Mouse (Mus musculus) spleen, embryonic (tissue): ENCODE measurements around the gene Fam207a.

Experiments used
- CTCF ChIA-PET: fragments of 350-600 bp; sonication (Branson Sonifier 250); formaldehyde crosslinking; loops from one replicate; lab custom pipeline; 2022; lab: Charles Lee

Fam207a gene

GRCm38 (mm10) chr10:77515385-77516348, at the start of gene Fam207a:
TSS of gene Fam207a (minus strand) at chr10:77515785.
- CTCF ChIA-PET = interaction anchor here (0.9 to 1.2 kb wide), 2 partner anchors 54 to 257 kb away, joined by 3 read pairs; partner anchors contain the start of gene Pofut2

- CTCF ChIA-PET = interaction anchor here (1.1 kb wide), 1 partner anchor 51 kb away, joined by 3 read pairs; no protein-coding TSS in a partner anchor
Measured at GRCm38 (mm10) chr10:77565005-77565404, 49.4 kb upstream of the Fam207a start.

GRCm38 (mm10) chr10:77561508-77561907, 45.9 kb upstream of the Fam207a start:
- CTCF ChIA-PET = interaction anchor here (0.6 kb wide), 1 partner anchor 32 kb away, joined by 4 read pairs; the partner anchor contains the start of gene Itgb2

DNA sequence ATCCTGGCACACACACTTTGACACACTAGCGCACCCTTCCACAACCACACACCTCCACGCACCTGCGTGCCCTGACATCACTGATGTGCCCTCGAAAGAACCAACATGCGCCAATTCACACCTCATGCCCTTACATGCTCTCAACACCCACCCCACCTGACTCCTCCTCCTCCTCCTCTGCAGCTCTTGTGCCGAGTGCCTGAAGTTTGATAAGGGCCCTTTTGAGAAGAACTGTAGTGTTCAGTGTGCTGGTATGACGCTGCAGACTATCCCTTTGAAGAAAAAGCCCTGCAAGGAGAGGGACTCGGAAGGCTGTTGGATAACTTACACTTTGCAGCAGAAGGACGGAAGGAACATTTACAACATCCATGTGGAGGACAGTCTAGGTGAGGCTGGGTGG, 45.2 kb upstream of the Fam207a start:
- CTCF ChIA-PET = interaction anchor here (0.6 kb wide), 1 partner anchor 31 kb away, joined by 4 read pairs; the partner anchor contains the start of gene Itgb2

- CTCF ChIA-PET = no interaction called here
Measured at GRCm38 (mm10) chr10:77560090-77560489, 44.5 kb upstream of the Fam207a start.

DNA sequence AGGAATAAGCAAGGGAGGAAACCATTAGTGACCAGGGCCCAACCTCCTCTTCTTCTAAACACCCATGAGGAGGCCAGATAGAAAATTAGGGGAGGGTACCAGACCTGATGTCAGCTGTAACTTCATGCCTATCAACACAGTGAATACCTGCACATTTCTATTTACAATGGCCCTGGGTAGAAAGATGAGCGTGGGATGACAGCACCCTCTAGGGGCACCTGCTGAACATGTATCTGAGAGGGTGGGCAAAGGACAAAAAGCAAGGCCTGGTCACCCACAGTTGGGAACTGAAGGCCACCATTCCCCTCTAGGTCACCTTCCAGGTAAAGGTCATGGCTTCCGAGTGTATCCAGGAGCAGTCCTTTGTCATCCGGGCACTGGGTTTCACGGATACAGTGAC, 42.1 kb upstream of the Fam207a start:
- CTCF ChIA-PET = interaction anchor here (0.8 kb wide), 1 partner anchor 16 kb away, joined by 5 read pairs; no protein-coding TSS in a partner anchor

DNA sequence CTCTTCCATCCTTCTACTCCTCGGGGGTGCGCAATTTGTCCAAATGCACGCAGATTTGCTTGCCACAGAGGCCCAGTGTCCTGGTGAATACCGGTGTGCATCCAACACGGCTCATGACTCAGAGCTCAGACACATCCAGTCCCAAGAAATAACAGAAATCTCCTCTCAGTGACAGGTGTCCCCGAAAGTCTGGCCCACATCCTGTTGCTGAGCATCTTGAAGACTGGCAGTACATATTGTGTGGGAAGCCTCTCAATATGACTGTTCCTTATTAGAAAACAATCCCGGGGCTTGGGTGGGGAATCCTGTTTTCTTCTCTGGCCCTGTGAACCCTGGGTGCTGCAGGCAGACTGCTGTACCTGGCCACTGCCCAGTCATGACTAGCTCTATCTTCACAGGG, 41.0 kb upstream of the Fam207a start:
- CTCF ChIA-PET = no interaction called here

DNA sequence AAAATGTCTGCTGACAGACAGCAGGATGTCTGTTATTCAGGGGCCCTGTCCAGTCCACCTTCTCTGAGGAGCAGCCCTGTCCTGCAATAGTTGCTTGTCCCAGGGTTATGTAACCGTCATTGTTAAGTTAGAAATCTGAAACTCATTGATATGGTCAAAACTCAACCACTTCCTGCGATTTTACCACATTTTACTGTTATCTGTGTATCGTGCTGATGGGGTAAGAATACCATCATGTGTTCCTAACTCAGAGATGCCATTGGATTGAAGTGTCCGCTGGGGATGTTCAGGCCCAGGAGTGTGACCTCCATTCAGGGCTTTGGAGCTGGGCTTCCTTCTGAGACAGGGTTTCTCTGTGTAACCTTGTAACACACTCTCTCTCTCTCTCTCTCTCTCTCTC, 39.3 kb upstream of the Fam207a start:
- CTCF ChIA-PET = no interaction called here

DNA sequence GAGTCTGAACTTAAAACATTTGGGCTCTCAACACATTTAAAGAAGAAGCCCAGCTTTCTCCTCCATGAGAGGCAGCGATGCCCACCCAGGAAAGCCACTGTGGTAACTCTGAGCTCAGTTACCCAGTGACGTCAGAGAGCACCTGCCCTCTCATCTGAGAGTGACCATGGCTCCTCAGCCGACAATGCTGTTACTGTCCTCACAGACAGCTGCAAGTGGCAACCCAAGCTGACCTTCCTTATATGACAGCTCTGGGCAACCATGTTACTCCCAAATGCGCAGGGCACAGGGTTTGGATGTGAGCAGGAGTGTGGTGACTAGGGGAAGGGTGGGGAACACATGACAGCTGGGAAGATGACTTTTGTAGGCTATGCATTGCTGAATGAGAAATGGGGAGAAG, 37.7 kb upstream of the Fam207a start:
- CTCF ChIA-PET = no interaction called here

DNA sequence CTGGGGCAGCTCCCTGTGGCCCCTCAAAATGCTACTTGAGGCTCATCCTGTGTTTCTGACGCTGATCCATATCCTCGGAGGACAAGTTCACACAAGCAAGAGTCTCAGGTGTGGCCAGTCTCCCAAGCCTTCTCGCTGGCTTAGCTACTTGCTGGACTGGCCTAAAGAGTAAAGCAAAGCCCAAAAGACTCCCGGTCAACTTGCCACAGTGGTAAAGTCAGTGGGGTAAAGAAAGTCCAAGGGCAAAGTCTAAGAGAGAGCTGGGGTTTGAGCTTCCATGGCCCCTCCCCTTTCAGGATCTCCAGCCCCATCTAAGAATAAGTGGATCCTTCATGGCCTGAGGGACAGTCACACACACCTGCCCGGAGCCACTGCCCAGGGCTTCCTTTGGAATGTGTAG, 36.6 kb upstream of the Fam207a start:
- CTCF ChIA-PET = no interaction called here

GRCm38 (mm10) chr10:77550874-77551273, 35.3 kb upstream of the Fam207a start:
- CTCF ChIA-PET = no interaction called here

DNA sequence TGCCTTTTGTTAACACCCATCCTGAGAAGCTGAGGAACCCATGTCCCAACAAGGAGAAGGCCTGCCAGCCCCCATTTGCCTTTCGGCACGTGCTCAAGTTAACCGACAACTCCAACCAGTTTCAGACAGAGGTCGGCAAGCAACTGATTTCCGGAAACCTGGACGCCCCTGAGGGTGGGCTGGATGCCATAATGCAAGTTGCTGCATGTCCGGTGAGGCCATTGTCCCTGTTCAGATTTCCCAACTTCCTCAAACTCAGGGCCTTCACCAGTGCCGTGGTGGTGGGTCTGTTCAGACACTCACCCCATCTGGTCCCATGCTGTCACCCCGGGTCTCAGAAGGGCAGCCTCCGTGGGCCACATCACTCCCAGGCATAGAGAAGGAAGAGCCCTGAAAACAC, 33.0 kb upstream of the Fam207a start:
- CTCF ChIA-PET = no interaction called here

DNA sequence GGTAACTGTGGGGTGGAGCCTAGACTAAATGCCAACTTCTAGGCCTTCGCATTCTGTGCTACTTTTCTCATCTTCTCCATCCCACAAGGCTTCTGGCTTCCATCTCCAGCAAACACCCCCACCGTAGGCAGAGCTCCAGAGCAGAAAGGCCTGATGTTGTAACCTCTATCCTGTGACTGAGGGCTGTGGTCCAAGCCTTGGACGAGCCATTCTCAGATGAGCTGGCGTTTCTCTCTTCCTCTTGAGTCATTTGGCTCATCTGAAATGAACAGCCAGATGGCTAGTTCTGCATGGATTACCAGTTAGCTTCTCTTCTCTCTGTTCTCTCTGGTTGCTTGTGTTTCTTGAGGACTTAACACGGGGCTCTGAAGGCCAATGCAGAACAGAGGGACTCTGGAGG, 29.3 kb upstream of the Fam207a start:
- CTCF ChIA-PET = no interaction called here

DNA sequence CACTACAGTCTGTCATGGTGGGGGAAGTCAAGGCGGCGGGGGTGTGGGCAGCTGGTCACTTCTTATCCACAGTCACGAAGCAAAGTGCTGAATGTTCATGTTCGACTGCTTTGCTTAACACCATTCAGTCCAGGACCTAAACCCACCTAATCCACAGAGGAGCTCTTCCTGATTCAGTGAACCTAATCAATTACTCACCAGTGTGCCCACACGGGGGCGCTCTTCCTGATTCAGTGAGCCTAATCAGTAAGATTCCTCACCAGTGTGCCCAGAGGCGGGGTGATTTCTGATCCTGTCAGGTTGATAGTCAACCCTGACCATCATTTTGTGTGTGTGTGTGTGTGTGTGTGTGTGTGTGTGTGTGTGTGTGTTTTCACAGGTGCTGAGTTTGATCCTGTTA, 27.6 kb upstream of the Fam207a start:
- CTCF ChIA-PET = interaction anchor here (0.7 to 1.0 kb wide), 3 partner anchors 21 to 862 kb away, joined by 3 to 12 read pairs (median 3); no protein-coding TSS in a partner anchor

DNA sequence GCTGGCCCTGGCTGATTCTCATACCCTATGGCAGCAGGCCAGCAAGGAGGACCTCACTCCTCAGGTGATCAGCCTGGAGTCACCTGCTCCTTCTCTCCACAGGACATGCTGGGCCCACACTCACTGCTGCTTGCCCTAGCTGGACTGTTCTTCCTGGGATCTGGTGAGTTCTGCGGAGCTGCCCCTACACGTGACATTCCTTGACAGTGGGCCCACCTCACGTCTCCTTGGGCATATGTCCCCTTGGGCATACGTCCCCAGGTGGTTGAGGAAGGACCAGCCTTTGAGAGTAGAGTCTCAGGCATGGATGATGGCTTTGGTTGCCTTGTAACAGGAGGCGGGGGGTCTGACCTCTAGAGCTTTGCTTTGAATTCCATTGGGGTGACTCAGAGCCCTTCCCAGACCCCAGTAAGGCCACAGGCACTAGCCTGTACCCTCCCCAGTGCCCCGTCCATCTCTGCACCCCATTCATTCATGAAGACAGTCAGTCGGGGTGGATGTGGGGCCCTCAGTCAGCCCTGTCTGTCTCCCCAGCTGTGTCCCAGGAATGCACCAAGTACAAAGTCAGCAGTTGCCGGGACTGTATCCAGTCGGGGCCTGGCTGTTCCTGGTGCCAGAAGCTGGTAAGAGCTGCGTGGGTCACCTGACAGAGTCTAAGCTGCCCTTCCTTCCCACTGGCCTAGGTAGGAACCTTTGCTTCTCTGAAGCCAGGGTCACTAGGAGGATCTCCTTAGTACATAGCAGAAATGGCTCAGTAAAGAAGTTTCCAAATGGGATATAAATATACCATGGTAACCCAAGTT, 26.5 kb upstream of the Fam207a start:
- CTCF ChIA-PET = no interaction called here

- CTCF ChIA-PET = no interaction called here
Measured at GRCm38 (mm10) chr10:77540576-77541102, 25.1 kb upstream of the Fam207a start.

- CTCF ChIA-PET = interaction anchor here (0.5 to 0.9 kb wide), 3 partner anchors 22 to 625 kb away, joined by 3 read pairs; no protein-coding TSS in a partner anchor
Measured at GRCm38 (mm10) chr10:77539320-77539945, 23.8 kb upstream of the Fam207a start.

DNA sequence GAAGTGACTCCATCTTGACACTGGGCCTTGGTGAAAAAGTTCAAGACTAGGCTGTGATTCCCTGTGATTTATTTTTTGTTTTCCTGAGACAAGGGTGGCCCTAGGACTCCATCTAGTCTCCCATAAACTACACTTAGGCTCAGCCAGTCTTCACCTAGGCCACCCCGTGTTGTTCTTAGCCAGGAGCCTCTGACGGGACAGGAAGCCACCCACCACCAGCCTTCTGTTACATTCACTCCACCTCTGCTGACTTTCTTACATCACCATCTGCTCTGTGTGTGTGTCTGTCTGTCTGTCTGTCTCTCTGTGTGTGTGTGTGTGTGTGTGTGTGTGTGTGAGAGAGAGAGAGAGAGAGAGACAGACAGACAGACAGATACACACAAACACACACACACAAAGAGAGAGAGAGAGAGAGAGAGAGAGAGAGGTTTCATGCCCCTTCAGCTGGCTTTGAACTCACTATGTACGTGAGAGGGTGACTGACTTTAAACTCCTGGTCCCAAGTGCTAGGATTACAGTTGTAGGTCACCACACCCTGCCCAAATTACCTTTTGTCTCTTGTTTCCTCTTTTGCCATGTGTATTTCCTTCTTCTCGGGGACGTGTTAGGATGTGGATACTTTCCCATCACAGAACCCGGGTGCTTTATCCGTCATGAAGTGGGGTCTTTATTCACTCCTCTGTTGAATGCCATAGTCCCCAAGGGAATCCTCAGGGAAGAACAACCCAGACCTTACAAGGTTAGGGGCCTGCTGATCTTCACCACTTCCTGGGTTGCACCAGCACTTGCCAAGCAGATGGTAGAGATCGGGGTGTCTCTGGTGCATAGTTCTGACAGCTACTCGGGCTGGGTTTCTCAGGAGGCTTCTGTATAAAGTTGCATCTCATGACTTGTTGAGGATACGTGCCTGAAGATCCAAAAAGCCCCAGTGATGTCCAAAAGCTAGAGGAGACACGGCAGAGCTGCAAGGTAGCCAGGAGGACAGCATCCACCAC, 21.9 kb upstream of the Fam207a start:
- CTCF ChIA-PET = no interaction called here

GRCm38 (mm10) chr10:77536727-77537126, 21.1 kb upstream of the Fam207a start:
- CTCF ChIA-PET = interaction anchor here (0.6 kb wide), 1 partner anchor 797 kb away, joined by 3 read pairs; no protein-coding TSS in a partner anchor

DNA sequence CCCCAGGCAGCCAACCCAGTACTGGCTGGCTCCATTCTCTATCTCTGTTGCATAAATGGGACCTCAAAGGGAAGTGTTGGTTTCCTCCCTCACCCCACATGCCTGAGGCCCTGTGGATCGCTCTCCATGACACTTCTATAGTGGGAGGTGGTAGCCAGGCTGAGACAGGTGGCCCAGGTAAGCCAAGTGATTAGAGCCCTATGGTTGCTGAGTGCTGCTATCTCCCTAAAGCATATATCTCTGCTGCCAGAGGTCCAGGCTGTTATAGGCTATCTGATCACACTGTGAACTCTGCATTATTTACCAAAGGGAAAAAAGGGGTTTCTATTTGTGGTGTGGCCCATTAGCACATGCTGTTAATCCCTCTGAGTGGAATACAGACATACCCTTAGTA, 16.4 kb upstream of the Fam207a start:
- CTCF ChIA-PET = interaction anchor here (0.6 kb wide), 1 partner anchor 75 kb away, joined by 8 read pairs; no protein-coding TSS in a partner anchor
